Mouse (Mus musculus) cortical plate, adult 2 months (tissue): ENCODE data around the gene 4933407L21Rik.

Source experiments
- CTCF ChIP-seq: fragments of 200-500 bp; IDR thresholded peaks from 2 replicates; pipeline ENCODE4 v1.5.1; 2011; ENCODE audit warnings: mild to moderate bottlenecking, control low read depth, low read length; ENCODE audit not compliant: insufficient read depth; ENCODE audit errors: extremely low read depth
- POLR2A ChIP-seq: fragments of 200-500 bp; IDR thresholded peaks from 2 replicates; pipeline ENCODE4 v1.6.1; 2011; ENCODE audit warnings: mild to moderate bottlenecking, low read length, control low read depth; ENCODE audit not compliant: insufficient read depth; ENCODE audit errors: extremely low read depth

DNA sequence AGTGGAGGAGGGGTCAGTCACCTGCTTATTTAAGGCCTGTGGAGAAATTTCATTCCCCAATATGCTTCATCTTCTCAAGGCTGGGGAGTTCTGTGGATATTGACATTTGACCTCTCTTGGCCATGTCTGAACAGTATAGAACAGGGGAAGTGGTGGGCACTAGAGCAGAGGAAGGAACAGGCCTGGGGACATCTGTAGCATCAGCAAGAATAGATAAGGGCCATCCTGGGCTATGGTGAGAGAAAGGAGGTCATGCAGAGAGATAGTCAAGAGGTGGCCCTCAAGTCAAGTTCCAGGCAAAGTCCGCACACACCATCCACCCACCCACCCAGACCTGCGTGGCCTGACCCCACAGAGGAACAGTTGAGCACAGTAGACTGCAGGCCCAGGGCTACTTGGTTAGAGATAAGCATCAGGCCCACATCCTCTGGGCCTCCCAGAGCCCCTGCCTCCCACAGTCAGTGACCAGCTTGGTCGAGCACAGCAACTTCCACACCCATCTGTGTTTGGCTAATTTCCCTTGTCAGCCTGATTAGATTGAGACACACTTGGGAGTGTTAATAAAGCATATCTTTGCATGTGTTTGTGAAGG is 26.7 kb upstream of the 4933407L21Rik start:
- TF ChIP-seq CTCF = no peak
- no peak for TF ChIP-seq POLR2A
